Mouse (Mus musculus): ENCODE data around the gene Rhcg.

Gene Rhcg

GRCm38 (mm10) chr7:79548893-79549555 is 68.4 kb downstream of the Rhcg start:
- no peak for DNase-seq

DNA sequence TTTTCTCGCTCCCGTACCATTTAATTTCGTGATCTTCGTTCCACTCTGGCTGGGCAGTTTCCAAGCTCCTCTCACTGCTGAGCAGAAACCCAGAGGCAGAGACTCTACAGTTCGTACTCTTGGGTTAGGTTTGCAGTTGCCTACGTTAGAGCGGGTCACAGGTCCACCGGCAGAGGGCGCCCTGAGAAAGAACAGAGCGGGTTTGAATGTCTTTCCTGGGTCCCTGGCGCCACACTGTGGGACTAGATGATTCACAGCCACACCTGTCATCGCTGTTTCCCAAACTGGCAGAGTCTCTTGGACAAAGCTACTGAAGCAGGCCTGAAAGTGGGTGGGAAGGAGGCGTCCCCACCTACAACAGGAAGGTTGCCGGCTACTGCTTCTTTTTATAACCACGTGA is 70.4 kb downstream of the Rhcg start:
- peak; percentile 96 to 97 for DNase-seq

GRCm38 (mm10) chr7:79545066-79545400 is 72.4 kb downstream of the Rhcg start:
- DNase-seq = no peak

DNA sequence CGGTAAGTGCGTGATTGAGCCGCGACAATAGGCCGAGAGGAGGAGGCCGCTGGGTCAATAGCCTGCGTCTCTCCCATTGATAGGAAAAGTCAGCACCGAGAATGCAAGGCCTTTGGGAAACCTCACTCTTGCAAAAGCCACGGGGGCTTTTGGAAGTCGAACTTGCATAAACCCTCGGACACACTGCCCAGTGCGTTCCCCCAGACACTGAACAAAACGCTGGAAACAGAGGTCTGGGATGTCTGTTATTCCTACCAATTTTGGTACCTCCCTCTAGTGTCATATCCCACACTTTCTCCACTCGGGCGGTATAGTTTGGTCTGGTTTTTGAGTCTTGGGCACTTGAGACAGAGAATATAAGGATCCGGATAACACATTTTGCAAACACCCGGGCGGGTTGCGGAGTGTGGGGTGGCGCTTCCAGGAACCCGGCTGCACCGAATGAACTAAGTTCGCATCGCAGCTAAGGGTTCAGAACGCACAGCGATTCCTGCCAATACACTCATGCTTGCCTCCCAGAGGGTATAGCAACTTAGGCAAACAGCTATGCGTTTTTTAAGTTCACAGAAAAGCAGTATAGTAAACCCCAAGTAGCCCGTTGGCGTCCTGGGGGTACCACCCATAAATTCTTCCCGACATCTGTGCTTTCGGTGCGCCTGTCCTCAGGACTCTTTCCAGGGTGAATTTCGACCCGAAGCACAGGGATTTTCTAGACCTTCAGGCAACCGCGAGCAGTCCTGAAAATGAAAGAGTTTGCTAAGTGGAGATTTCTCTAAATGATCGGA is 73.0 kb downstream of the Rhcg start:
- DNase-seq = no peak
